Mouse (Mus musculus) brain, embryonic 14.5 days (tissue): ENCODE measurements around the gene Slc23a2.

Experiments
- CTCF ChIP-seq: fragments of 200-500 bp; IDR thresholded peaks from 2 replicates; pipeline ENCODE4 v1.5.1; 2012; ENCODE audit warnings: inconsistent platforms, mild to moderate bottlenecking, moderate library complexity, borderline replicate concordance; ENCODE audit not compliant: insufficient read depth, insufficient read length; ENCODE audit errors: extremely low read depth
- POLR2A ChIP-seq: fragments of 200-500 bp; IDR thresholded peaks from 2 replicates; pipeline ENCODE4 v1.6.1; 2012; ENCODE audit warnings: mild to moderate bottlenecking, inconsistent platforms, borderline replicate concordance; ENCODE audit not compliant: poor library complexity, insufficient read depth, insufficient read length, severe bottlenecking; ENCODE audit errors: extremely low read depth

DNA sequence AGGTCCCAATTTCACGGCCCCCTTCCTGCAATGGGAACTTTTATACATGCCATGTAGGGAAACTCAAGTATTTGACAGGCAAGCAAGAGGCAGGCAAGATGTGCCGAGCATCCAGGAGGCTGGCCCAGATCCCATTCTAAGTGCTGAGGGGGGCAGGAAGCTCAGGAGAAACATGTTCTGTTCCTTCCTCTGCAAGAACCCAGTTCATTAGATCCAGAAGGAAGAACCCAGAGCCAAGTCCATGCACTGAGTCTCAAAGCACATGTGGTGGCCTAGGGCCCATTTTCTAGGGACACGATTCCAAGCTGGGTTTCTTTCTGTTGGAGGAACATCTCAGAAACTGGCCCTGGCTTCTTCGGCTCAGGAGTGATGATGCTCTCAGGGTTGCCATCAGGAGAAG is 139.5 kb downstream of the Slc23a2 start:
- TF ChIP-seq CTCF (no peak), POLR2A (no peak)
